Mouse (Mus musculus) ES-E14 (cell line): ENCODE data around the gene Sept5. TPM values are rescaled to one million over a fixed set of nuclear protein-coding genes. Genes with fewer than 3 reads are reported as not detected.

Source experiments
- DNase-seq: peaks from one replicate; pipeline ENCODE4 v3.0.0-alpha.2; 2013; ENCODE audit warnings: low read depth, low spot score
- H3K27ac ChIP-seq: 2 replicates; pipeline ENCODE4 v1.5.1; 2012; ENCODE audit warnings: low read depth, mild to moderate bottlenecking, low read length, moderate library complexity, mixed read lengths; ENCODE audit not compliant: poor library complexity, insufficient read depth, severe bottlenecking
- H3K36me3 ChIP-seq: 2 replicates; pipeline ENCODE4 v1.6.1; 2012; ENCODE audit warnings: mild to moderate bottlenecking, low read length, moderate library complexity, mixed read lengths; ENCODE audit not compliant: control insufficient read depth, poor library complexity, insufficient read depth, severe bottlenecking
- H3K4me1 ChIP-seq, 2 experiments: fragments of 150-350 bp in 1 of 2; sonication (generic) in 1 of 2; 2 replicates each; pipeline ENCODE4 v1.6.1; 2012; ENCODE audit warnings: low read length in 2 of 2, mild to moderate bottlenecking in 1 of 2, mixed read lengths in 1 of 2; ENCODE audit not compliant: control insufficient read depth in 2 of 2, insufficient read depth in 2 of 2, poor library complexity in 1 of 2
- H3K4me3 ChIP-seq, 2 experiments: fragments of 150-350 bp in 1 of 2; sonication (generic) in 1 of 2; 2 replicates each; pipeline ENCODE4 v1.5.1; 2012; ENCODE audit warnings: low read length in 2 of 2, low read depth in 1 of 2, mild to moderate bottlenecking in 1 of 2, mixed read lengths in 1 of 2; ENCODE audit not compliant: insufficient read depth in 1 of 2, poor library complexity in 1 of 2, severe bottlenecking in 1 of 2
- H3K9ac ChIP-seq: 2 replicates; pipeline ENCODE4 v1.6.1; 2012; ENCODE audit warnings: low read depth, mild to moderate bottlenecking, low read length, mixed read lengths; ENCODE audit not compliant: poor library complexity, insufficient read depth, severe bottlenecking
- H3K9me3 ChIP-seq: fragments of 150-350 bp; sonication (generic); 2 replicates; pipeline ENCODE4 v1.6.1; 2012; ENCODE audit warnings: low read depth, mild to moderate bottlenecking, low read length; ENCODE audit not compliant: control insufficient read depth, insufficient read depth
- CHD2 ChIP-seq: IDR thresholded peaks from 2 replicates; pipeline ENCODE4 v1.6.1; 2014; ENCODE audit warnings: mild to moderate bottlenecking, low read depth, low read length, inconsistent platforms
- HCFC1 ChIP-seq: IDR thresholded peaks from 2 replicates; pipeline ENCODE4 v1.6.1; 2012; ENCODE audit warnings: low read length, inconsistent platforms, borderline replicate concordance; ENCODE audit not compliant: insufficient read depth
- MAFK ChIP-seq: IDR thresholded peaks from 2 replicates; pipeline ENCODE4 v1.6.1; 2014; ENCODE audit warnings: mild to moderate bottlenecking, low read depth, low read length, inconsistent platforms; ENCODE audit not compliant: insufficient read depth
- ZC3H11A ChIP-seq: IDR thresholded peaks from 2 replicates; pipeline ENCODE4 v1.6.1; 2012; ENCODE audit warnings: low read depth, mild to moderate bottlenecking, inconsistent platforms, low read length, borderline replicate concordance
- ZNF384 ChIP-seq: IDR thresholded peaks from 2 replicates; pipeline ENCODE4 v1.6.1; 2012; ENCODE audit warnings: low read depth, low read length, inconsistent platforms
- in situ Hi-C, 2 experiments: fragments of 600-800 bp; cut with MboI; formaldehyde crosslinking; loops; one replicate each; pipeline ENCODE4 v1.15.1; 2025; ENCODE audit warnings: low sequenced_read_pairs in 2 of 2, inconsistent platforms in 1 of 2; ENCODE audit not compliant: unreplicated experiment in 2 of 2
- total RNA-seq: library from RNA; depleted of rRNA; stranded (reverse); fragments of 300-350 nt; gene quantifications from 2 replicates; pipeline ENCODE4 v1.2.3, GENCODE M21; 2012

The Sept5 gene
- total RNA-seq, 1 experiment, result 3.0 TPM

DNA sequence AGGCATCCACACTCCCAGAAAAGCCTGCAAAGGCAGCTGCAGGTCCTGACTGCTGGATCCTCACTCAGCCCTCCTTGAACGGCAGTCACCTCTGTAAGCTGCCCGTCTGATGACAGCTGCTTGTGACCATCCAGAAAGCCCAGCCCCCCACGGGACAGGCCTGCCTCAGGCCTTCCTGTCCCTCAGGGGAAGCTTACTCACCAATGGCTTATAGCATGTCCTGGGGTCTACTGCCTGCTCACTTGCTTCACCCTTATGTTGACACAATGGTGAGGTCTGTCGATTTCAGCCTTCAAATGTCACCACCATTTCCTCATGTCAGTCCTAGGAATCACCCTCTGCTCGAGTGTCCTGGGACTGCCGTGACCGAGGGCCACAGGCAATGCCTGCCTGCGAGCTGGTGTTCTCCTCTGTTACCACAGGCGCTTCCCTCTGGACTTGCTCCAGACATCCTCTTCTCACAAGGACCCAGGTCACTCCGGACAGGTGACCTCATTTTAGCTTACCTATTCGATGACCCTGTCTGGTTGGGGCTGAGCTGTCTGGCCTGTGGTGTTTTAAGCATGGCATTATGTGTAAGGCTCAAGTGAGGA, 13.7 kb upstream of the Sept5 start:
- H3K4me3 ChIP-seq, result no peak overlapping the region
- in situ Hi-C loops, result no loop called here
- no peak overlapping the region for H3K27ac ChIP-seq
- peaks cover 0 to 5% of the 10 kb centered on the region in 2 experiments; a peak in 1 of 4 replicates for H3K4me1 ChIP-seq
- no peak for DNase-seq
- no peak for TF ChIP-seq HCFC1
- no peak for TF ChIP-seq ZC3H11A
- no peak for TF ChIP-seq CHD2
- TF ChIP-seq ZNF384, result no peak
- TF ChIP-seq MAFK, result no peak
- H3K9ac ChIP-seq, result no peak overlapping the region
- no peaks in the 10 kb centered on the region for H3K36me3 ChIP-seq
- no peaks in the 10 kb centered on the region for H3K9me3 ChIP-seq

DNA sequence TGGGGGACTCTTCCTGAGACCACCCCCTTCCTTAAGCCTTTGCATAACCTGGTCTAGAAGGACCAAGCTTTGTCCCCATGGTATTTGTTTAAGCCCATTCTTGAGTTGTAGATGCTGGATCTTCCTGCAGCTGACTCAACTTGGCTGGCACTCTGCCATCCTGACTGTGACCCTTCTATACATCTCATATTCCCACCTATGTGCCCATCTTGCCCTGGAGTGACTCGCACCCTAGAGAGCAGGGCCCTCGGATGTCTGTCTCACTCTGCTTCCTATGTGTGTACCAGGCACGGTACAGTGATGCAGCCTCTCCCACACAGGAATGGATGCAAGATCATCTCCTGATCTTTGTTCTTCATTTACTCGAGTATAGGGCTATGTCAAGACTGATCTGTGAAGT, 13.1 kb upstream of the Sept5 start:
- TF ChIP-seq CHD2, result no peak
- no peak for TF ChIP-seq ZNF384
- TF ChIP-seq MAFK, result no peak
- TF ChIP-seq ZC3H11A, result no peak
- no peak for TF ChIP-seq HCFC1
- Histone ChIP-seq H3K27ac (no peak overlapping the region), H3K4me3 (no peak overlapping the region), H3K36me3 (no peaks in the 10 kb centered on the region), H3K4me1 (peaks cover 0 to 5% of the 10 kb centered on the region in 2 experiments; a peak in 1 of 4 replicates), H3K9me3 (no peaks in the 10 kb centered on the region), H3K9ac (no peak overlapping the region)
- in situ Hi-C loops, result no loop called here
- DNase-seq, result no peak

DNA sequence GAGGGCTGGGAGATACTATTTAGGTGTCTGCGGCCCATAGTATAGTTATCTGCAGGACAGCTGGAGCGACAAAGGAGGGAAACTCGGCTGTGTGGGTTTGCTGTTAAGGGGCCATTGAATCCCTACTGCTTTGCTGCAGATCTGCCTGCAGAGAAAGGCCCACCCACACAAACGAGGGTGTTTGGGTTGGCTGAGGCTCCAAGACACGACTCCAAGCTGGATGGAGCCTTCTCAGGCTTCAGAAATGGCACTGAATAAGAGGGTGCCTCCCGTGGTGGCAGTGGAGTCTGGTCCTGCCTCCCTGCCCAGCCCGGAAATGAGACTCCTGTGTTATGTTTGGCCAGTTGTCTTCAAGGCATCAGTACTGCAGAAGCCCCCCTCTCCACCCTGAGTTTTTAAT, 12.5 kb upstream of the Sept5 start:
- Histone ChIP-seq H3K9ac (no peak overlapping the region), H3K4me1 (peaks cover 0 to 4% of the 10 kb centered on the region in 2 experiments; a peak in 1 of 4 replicates), H3K4me3 (no peak overlapping the region), H3K36me3 (no peaks in the 10 kb centered on the region), H3K9me3 (no peaks in the 10 kb centered on the region), H3K27ac (no peak overlapping the region)
- TF ChIP-seq CHD2, result no peak
- TF ChIP-seq ZNF384, result no peak
- no peak for TF ChIP-seq MAFK
- no peak for TF ChIP-seq ZC3H11A
- no peak for TF ChIP-seq HCFC1
- in situ Hi-C loops, result no loop called here
- no peak for DNase-seq

DNA sequence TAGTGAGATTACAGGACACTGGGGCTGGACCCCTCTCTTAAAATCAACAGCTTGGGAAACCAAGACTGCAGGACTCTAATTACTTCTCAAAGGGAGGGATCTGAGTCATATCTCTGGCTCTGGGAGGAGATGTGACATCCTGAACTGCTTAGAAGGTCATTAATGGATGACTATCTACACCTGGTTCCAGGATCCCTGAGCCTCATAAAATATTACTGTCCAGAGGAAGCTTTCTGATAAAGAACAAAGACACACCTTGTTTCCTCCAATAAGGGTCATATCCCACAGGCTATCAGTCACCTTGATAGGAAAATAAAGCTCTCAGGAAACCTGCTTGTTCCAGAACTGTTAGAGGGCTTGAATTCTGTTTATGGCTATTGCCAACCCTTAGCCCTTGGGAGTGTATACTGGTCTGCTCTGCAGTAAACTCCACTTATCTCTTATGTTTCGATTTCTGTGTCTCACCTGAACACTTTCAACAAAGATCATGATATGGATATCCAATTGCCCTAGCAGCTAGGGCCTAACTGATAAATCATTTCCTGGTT, 9.7 kb upstream of the Sept5 start:
- in situ Hi-C loops, result no loop called here
- no peak overlapping the region for H3K4me3 ChIP-seq
- TF ChIP-seq ZNF384 (no peak), HCFC1 (no peak), CHD2 (no peak), MAFK (no peak), ZC3H11A (no peak)
- no peaks in the 10 kb centered on the region for H3K9me3 ChIP-seq
- H3K4me1 ChIP-seq, result peaks cover 0 to 6% of the 10 kb centered on the region in 2 experiments; a peak in 2 of 4 replicates
- no peak overlapping the region for H3K27ac ChIP-seq
- H3K9ac ChIP-seq, result no peak overlapping the region
- H3K36me3 ChIP-seq, result no peaks in the 10 kb centered on the region
- DNase-seq, result no peak
